Mouse (Mus musculus) cerebellum, postnatal 4 days (tissue): ENCODE data around the gene Cnot4.
A peak's percentile ranks its signal among the peaks of the same experiment; 100 is the strongest.
"Not testable (repeated sequence)": the region's sequence is repeated elsewhere in the genome, so short reads cannot be mapped to it uniquely, and the experiment has no call there.

Source experiments
- DNase-seq, 2 experiments: peaks; one replicate each; pipeline ENCODE4 v3.0.0; 2022; ENCODE audit warnings: low spot score in 2 of 2, mixed read lengths in 1 of 2

The Cnot4 gene

GRCm38 (mm10) chr6:35133579-35134488 lies at the start of gene Cnot4:
Cnot4 (minus strand) TSS chr6:35133724.
- DNase-seq, result peak; percentile 96 to 99

GRCm38 (mm10) chr6:35179299-35179698 lies 45.8 kb upstream of the Cnot4 start:
- not testable (repeated sequence) for DNase-seq

DNA sequence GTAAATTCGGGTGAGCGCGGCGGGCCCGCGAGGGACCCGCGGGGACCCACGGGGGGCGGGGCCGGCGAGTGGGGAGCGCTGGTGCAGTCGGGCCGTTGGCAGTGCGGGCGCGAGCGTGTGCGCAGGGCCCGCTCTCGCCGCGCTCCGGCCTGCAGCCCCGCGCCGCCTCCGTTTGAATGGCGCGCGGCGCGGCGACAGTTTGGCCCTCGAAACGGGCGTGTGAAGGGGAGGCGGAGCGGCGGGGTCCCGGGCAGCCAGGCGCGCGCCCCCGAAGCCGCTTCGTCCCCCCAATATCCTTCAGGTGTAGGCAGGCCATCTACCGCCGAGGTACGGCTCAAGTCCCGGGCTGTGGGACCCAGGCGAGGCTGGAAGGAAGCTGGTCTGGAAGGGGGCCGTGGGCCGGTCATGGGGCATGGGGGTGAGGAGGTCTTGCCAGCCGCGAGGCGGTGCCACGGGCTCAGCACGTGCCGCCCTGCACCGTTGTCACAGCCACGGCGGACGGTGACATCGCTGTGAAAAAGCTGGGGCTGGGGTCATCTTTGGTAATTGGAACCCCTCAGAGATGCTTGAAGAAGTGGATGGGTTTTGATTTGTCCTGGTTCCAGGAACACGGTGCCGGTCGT lies 44.2 kb upstream of the Cnot4 start:
- peak; percentile 23 to 52 for DNase-seq

GRCm38 (mm10) chr6:35176979-35177649 lies 43.6 kb upstream of the Cnot4 start, which contains the start of gene Nup205:
Nup205 (plus strand) TSS chr6:35177421.
- peak; percentile 60 to 79 for DNase-seq

GRCm38 (mm10) chr6:35173181-35173580 lies 39.7 kb upstream of the Cnot4 start:
- no peak for DNase-seq

GRCm38 (mm10) chr6:35172028-35172427 lies 38.5 kb upstream of the Cnot4 start:
- not testable (repeated sequence) for DNase-seq

DNA sequence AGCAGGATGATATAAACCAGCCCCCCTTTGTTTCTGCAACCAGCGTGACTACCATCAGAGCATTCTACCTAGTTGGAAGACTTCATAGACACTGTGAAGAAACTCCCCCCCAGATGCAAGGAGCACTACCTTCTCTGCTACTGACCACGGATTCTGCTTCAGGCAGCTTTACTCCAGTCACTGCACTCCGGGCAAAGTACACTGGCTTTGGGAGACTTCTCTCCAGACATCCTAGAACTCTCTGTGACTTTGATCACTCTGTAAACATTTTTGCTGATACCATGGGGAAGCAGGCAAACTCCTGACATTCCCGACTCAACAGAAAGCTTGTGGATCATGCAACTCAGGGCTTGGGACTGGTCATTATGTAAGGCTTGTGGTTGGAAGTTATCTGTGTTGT lies 35.7 kb upstream of the Cnot4 start:
- no peak for DNase-seq

DNA sequence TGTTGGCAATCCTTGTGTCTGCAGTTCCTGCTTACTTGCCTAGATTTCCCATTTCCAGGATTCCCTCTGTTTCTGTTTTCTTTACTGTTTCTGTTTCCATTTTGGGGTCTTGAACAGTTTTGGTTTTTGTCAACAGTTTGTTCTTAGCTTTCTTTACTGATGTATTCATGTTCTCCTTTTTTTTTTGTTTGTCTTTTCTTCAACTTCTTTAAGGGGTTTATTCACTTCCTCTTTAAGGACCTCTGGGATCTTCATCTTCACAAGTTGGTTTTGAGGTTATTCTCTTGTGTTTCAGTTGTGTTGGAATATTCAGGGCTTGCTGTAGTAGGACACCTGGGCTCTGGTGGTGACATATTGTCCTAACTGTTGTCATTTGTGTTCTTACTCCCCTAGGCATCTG lies 21.0 kb upstream of the Cnot4 start:
- no peak for DNase-seq

DNA sequence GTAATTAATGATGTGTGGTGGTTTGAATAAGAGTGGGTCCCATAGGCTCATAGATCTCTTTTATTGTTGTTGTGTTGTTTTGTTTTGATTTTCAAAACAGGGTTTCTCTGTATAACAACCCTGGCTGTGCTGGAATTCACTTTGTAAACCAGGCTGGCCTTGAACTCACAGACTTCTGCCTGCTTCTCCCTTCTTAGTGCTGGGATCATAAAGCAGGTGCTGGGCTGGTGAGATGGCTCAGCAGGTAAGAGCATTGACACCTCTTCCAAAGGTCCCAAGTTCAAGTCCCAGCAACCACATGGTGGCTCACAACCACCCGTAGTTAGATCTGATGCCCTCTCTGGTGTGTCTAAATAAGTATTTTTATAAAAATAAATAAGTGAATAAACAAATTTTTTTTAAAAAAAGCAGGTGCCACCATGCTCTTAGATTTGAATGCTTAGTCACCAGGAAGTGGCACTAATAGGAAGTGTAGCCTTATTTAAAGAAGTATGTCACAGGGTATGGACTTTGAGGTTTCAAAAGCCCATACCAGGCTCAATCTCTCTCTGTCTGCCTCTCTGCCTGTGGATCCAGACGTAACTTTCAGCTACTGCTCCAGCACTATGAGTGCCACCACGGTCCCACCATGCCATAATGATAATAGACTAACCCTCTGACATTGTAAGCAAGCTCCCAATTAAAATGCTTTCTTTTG lies 14.3 kb upstream of the Cnot4 start:
- DNase-seq, result no peak

DNA sequence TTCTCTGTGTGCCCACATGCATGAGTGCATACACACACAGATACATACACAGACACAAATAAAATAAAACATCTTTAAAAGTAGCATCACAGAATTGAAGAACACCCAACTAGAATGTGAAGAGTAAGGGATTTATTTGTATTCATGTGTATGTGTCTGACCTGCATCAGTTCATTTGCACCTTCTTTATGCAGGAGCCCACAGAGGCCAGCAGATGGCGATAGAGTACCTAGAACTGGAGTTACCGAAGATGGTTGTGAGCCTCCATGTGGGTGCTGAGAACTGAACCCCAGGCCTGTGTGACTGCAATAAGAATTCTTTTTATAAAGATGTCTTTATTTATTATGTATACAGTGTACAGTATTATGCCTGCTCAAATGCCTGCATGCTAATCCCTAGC lies 12.0 kb upstream of the Cnot4 start:
- DNase-seq, result no peak

DNA sequence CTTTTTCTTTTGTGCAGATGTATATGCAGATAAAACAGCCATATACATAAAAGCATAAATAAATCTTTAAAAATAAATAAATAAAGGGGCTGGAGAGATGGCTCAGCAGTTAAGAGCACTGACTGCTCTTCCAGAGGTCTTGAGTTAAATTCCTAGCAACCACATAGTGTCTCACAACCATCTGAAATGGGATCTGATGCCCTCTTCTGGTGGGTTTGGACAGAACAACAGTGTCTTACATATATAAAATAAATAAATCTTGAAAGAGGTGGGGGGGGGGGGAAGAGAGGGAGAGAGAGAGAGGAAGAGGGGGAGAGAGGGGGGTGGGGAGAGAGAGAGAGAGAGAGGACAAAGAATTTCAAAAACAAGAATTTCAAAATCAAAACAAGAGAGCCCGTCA lies 6.8 kb upstream of the Cnot4 start:
- no peak for DNase-seq

DNA sequence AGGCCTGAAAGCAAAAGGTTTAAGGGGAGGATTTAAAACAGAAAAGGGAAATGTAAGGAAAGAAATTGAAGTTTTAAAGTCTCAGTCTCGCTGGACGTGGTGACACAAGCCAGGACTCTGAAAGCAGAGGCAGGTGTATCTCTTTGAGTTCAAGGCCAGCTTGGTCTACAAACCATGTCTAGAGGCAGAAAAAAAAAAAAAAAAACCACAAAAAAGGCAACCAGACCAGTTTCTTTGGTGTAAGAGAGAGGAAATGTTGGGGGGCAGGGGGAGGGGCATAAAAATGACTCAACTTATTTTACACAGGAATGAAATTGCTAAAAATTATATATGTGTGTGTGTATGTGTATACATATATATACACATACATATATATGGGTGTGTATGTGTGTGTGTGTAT lies 1.3 kb upstream of the Cnot4 start:
- no peak for DNase-seq

- no peak for DNase-seq
These were observed 312 bp downstream of the Cnot4 start for GRCm38 (mm10) chr6:35133246-35133578.

GRCm38 (mm10) chr6:35132806-35133205 lies 718 bp downstream of the Cnot4 start:
- DNase-seq, result peak in 1 of 2 experiments; percentile 15

DNA sequence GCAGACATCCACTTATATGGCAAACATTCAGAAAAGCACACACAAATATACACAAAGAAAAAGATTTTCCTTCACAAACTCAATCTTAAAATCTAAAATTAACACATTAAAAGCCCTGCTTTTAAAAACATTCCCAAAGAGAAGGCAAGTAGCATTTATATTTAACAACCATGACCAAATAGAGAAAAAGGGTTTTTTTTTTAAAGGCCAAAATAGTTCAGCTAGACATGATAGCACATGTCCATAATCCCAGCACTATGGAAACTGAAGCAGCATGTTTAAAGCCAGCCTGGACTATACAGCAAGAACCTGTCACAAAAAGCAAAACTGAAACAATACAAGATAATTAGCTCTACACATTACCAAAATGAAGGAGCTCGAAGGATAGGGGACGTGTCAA lies 11.0 kb downstream of the Cnot4 start:
- DNase-seq, result no peak

DNA sequence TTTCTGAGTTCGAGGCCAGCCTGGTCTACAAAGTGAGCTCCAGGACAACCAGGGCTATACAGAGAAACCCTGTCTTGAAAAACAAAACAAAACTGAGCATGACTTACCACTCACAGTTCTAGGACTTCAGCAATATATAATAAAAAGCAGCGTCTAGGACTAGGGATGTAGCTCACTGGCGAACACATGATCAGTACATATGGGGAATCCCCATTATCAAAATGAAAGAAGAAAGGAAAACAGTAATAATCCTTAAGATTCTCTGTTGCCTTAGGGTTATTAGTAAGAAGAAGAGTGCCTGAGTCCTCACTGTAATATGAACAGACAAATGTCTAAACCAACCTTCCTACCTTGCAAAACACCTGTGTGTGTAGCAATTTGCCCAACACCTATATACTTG lies 11.6 kb downstream of the Cnot4 start:
- DNase-seq, result no peak

- no peak for DNase-seq
These were observed 31.1 kb downstream of the Cnot4 start for GRCm38 (mm10) chr6:35102457-35102856.

DNA sequence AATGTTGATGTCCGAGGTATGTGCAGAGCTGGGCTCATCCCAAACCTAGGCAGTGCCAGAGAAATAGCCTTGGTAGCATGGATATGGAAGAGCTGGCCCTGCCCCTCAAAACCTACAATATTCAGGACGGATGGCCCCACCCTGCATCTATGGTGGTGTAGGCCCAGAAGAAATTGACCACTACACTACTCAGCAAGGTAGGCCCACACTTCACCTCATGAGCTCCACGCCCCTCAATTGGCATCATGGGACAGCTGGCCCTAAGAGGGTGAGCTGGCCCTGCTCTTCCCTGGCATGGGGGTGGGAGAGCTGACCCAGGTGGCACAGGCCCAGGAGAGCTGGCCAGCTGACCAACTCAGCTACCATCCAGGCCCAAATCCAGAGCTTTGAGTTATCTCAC lies 48.6 kb downstream of the Cnot4 start:
- DNase-seq, result no peak

DNA sequence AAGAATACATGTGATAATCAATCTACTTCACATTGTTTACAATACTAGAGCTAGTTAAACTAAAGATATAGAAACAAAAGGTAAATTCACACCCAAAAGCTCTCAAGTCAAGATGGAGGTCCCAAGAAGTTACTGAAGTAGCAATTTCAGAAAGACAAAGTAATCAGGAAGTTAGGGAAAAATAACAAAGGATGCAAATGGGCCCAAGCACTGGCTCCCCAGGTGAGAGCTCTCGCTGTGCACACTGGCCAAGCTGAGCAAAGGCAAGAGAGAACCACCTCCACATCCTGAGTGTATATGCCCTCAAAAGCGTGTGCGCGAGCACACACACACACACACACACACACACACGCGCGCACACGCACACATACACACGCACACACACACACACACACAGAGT lies 58.4 kb downstream of the Cnot4 start:
- no peak for DNase-seq

DNA sequence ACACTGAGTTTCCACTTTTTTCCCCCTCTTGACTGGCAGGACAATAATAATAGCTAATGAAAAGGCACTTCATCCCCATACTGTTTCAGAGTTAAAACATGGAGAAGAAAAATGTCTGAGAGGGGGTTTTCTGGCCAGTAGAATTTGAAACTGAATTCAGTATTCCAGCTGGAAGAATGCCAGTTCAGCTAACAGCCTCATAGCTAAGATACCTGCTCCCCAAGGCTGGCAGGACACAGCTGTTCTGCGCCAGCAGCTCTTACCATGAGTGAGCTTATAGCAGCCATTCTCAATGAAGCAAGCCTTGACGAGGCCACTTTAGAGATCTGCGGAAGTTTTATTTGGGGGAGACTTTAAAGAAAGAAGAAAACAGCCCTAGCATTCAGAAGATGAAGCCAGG lies 62.3 kb downstream of the Cnot4 start:
- no peak for DNase-seq

DNA sequence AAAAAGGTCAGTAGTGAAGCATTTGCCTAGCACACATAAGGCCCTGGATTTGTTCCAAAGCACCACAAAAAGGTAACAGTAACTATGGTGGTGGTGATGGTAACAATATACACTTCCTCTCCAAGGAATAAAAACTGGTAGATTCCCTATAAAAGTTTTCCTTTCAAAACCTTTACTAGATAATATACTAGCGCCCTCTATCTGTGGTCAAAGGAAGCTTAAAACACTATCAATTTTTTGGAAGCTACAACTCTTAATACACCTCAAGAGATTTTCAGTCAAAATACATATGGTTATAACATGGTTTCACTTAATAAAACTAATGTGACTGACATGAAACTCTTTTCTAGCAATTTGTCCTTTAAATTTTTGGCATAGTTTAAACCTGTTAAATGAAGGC lies 71.1 kb downstream of the Cnot4 start:
- no peak for DNase-seq

DNA sequence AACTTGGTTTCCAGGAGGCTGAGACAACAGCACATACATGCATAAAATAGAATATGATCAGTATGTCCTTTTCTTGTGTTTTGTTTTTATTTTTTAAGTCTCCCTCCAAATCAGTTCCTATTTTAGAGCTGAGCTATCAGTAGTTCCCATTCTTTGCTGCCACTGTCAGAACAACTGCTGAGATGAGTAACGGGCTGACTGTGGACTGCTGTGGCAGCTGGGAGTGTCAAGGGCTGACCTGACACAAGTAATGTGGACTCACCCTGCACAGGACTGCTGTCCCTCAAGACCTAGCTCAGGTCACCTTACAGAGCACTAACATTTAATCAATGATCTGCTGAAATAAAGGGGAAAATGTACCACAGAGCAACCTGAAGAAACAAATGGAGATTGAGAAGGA lies 90.4 kb downstream of the Cnot4 start:
- DNase-seq, result no peak
